Mouse (Mus musculus) adrenal gland, postnatal 36 days (tissue): ENCODE data around the gene Nadk2. TPM values are rescaled to one million over a fixed set of nuclear protein-coding genes. Genes with fewer than 3 reads are reported as not detected.
A peak's percentile ranks its signal among the peaks of the same experiment; 100 is the strongest.

Experiments
- DNase-seq, 2 experiments: peaks; one replicate each; pipeline ENCODE4 v3.0.0; 2021; ENCODE audit warnings: mixed read lengths in 1 of 2
- total RNA-seq, 2 experiments: library from RNA; stranded (reverse); gene quantifications; 2 replicates each; pipeline ENCODE4 v1.2.3; 2021

Gene Nadk2
- total RNA-seq, 2 experiments from 2014 or later = 57.9 to 79.4 TPM

DNA sequence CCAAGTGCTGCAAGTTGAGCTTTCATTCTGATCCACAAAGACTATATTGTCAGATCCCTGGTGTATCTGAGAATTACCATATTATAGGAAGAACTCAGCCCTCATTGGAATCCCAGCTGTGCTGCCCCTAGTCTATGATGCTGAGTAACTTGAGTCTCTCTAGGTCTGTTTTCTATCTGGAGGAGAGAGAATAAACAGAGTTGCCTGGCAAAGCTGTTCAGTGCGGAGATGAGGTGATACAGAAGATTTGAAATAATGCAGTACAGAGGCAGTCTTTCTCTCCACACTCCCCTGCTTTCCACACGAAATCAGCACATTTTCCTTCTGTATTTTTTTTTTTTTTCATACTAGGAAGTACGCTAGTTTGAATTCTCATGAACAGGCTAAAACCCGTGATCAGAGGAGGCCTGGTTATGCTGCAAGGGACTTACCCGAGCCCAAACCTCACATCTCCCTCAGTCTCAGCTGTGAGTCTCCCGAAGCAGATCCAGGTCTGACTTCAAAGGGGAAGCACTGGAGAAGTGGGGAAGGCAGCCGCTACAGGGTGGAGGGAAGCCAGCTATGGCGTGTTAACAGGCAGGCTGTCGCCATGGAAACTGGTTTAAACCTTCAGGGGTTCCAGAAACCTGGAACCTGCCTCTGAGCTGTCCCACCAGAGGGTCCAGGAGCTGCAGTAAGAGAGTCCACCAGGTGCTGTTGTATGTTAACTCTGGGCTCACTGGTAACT, 59.9 kb downstream of the Nadk2 start:
- no peak for DNase-seq

DNA sequence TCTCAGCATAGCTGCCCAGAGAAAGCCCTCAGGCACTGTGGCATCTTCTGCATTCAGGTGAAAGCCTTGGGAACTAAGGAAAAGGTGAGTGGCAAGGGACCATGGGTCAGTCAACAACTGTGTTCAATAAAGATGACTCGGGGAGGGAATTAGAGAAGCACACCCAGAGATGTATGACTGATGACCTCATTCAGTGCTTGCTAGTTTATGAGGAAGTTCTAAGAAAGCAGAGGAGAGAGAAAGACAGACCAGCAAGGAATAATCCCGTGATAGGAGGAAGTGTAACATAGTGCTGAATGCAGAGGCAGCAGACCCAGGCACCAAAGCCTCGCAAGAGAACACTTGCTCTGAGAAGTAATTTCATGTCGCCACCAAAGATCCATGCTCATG, 60.4 kb downstream of the Nadk2 start:
- DNase-seq = no peak

GRCm38 (mm10) chr15:9132693-9133443, 61.8 kb downstream of the Nadk2 start:
- peak; percentile 11 to 16 for DNase-seq

DNA sequence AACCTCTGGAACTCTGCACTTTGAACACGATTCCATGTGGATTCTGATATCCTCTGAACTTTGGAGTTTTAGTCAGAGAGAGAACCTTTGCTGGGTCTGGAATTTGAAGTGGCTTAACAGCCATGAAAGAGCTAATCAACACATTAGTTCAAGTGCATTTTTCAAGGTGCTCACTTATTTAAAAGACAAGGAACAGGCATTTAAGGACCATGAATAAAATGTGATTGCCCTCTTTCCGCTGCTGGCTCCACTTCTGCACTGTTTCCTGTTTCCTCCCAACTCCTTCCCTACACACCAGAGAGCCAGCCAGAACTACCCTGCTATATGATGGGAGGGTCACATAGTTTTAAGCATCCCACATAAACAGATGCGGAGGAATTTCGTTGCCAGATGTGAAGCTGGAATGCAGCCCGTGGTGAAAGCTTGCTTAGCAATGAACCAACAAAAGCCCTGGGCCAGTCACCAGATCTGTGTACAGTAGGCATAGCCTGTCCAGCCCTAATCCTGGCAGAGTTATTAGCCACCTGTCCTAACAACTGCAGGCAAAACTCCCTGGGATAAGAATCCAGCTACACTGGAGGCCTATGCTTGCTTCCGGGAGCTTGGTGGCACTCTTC, 63.9 kb downstream of the Nadk2 start:
- DNase-seq = no peak

GRCm38 (mm10) chr15:9139447-9139846, 68.4 kb downstream of the Nadk2 start:
- peak in 1 of 2 experiments; percentile 14 for DNase-seq

- DNase-seq = peak; percentile 98 to 99
These were observed 69.2 kb downstream of the Nadk2 start, which contains the start of gene Lmbrd2 for GRCm38 (mm10) chr15:9140252-9140680. Gene Lmbrd2, plus strand, starts transcription at chr15:9140550.

- DNase-seq = peak in 1 of 2 experiments; percentile 49
These were observed 69.7 kb downstream of the Nadk2 start for GRCm38 (mm10) chr15:9140684-9141171.

- DNase-seq = no peak
These were observed 84.3 kb downstream of the Nadk2 start, which contains the start of gene Skp2 for GRCm38 (mm10) chr15:9155325-9155724. Gene Skp2, minus strand, starts transcription at chr15:9155425.

Other genes with a start within 250 kb of the Nadk2 start
- not detected for gene Ranbp3l, start 103.3 kb upstream of the Nadk2 start, total RNA-seq
- 10 to 100 TPM; 26.9 to 31.0 TPM for gene Lmbrd2, start 69.3 kb downstream of the Nadk2 start, total RNA-seq
- 1 to 10 TPM; 2.9 to 4.6 TPM for gene Skp2, start 84.2 kb downstream of the Nadk2 start, total RNA-seq
- not detected for gene Ugt3a1, start 205.6 kb downstream of the Nadk2 start, total RNA-seq